Mouse (Mus musculus) CH12.LX (cell line): Measurements from ENCODE around the gene Zkscan7. TPM values are rescaled to one million over a fixed set of nuclear protein-coding genes. Genes with fewer than 3 reads are reported as not detected.
"Not testable (repeated sequence)": the region's sequence is repeated elsewhere in the genome, so short reads cannot be mapped to it uniquely, and the experiment has no call there.

Experiments used
- DNase-seq: peaks from one replicate; pipeline ENCODE4 v3.0.0-alpha.2; 2013; ENCODE audit errors: extremely low read depth
- H3K27ac ChIP-seq: 2 replicates; pipeline ENCODE4 v1.5.1; 2012; ENCODE audit warnings: low read depth, mild to moderate bottlenecking, control low read depth, moderate library complexity; ENCODE audit not compliant: insufficient read depth
- H3K27me3 ChIP-seq: replicated peaks from 2 replicates; pipeline ENCODE3; 2012; ENCODE audit warnings: inconsistent platforms
- H3K36me3 ChIP-seq, 2 experiments: replicated peaks in 1 of 2; 2 replicates each; pipeline versions ENCODE3 to v1.6.1; 2012; ENCODE audit warnings: inconsistent platforms in 1 of 2, low read length in 1 of 2, mild to moderate bottlenecking in 1 of 2, mixed read lengths in 1 of 2, moderate library complexity in 1 of 2; ENCODE audit not compliant: control insufficient read depth in 1 of 2, insufficient read depth in 1 of 2
- H3K4me1 ChIP-seq, 2 experiments: 2 replicates each; pipeline ENCODE4 v1.6.1; 2012; ENCODE audit warnings: inconsistent platforms in 1 of 2, moderate library complexity in 1 of 2; ENCODE audit not compliant: insufficient read depth in 2 of 2, control insufficient read depth in 1 of 2
- H3K4me2 ChIP-seq: 2 replicates; pipeline ENCODE4 v1.6.1; 2012; ENCODE audit warnings: low read depth, mild to moderate bottlenecking, control low read depth; ENCODE audit not compliant: poor library complexity, insufficient read depth, severe bottlenecking
- H3K4me3 ChIP-seq, 3 experiments: fragments of 150-350 bp in 1 of 3; sonication (generic) in 1 of 3; replicated peaks in 1 of 3; 2 replicates each; pipeline versions ENCODE3 to v1.5.1; 2011 to 2012; ENCODE audit warnings: low read depth in 2 of 3, low read length in 2 of 3, mild to moderate bottlenecking in 2 of 3, moderate library complexity in 2 of 3, control low read depth in 1 of 3, improper control_type of control experiment in 1 of 3, inconsistent platforms in 1 of 3, mixed read lengths in 1 of 3; ENCODE audit not compliant: poor library complexity in 1 of 3
- H3K79me2 ChIP-seq: replicated peaks from 2 replicates; pipeline ENCODE4 v1.6.1; 2012; ENCODE audit warnings: mild to moderate bottlenecking, moderate library complexity; ENCODE audit not compliant: control insufficient read depth, poor library complexity, insufficient read depth, severe bottlenecking; ENCODE audit errors: extremely low read depth
- H3K9ac ChIP-seq: 2 replicates; pipeline ENCODE4 v1.6.1; 2012; ENCODE audit warnings: low read depth, mild to moderate bottlenecking, control low read depth, moderate library complexity; ENCODE audit not compliant: insufficient read depth
- H3K9me3 ChIP-seq: replicated peaks from 2 replicates; pipeline ENCODE3; 2012; ENCODE audit warnings: low read length, inconsistent platforms, mixed read lengths
- BHLHE40 ChIP-seq: IDR thresholded peaks from 2 replicates; pipeline ENCODE4 v1.6.1; 2011; ENCODE audit warnings: mild to moderate bottlenecking, low read depth, low read length, improper control_type of control experiment
- ETS1 ChIP-seq: conservative IDR thresholded peaks from 2 replicates; pipeline ENCODE4 v1.6.1; 2012; ENCODE audit warnings: low read depth, mild to moderate bottlenecking, inconsistent platforms, low read length, improper control_type of control experiment, moderate library complexity
- MAFK ChIP-seq: IDR thresholded peaks from 2 replicates; pipeline ENCODE4 v1.6.1; 2011; ENCODE audit warnings: low read length, improper control_type of control experiment; ENCODE audit not compliant: insufficient replicate concordance
- MAZ ChIP-seq: IDR thresholded peaks from 2 replicates; pipeline ENCODE4 v1.6.1; 2012; ENCODE audit warnings: low read depth, mild to moderate bottlenecking, inconsistent platforms, low read length, improper control_type of control experiment, moderate library complexity
- NELFE ChIP-seq: IDR thresholded peaks from 2 replicates; pipeline ENCODE4 v1.6.1; 2011; ENCODE audit warnings: low read depth, low read length, improper control_type of control experiment
- RAD21 ChIP-seq: IDR thresholded peaks from 2 replicates; pipeline ENCODE4 v1.6.1; 2011; ENCODE audit warnings: low read depth, mild to moderate bottlenecking, low read length, improper control_type of control experiment, moderate library complexity
- RCOR1 ChIP-seq: conservative IDR thresholded peaks from 2 replicates; pipeline ENCODE4 v1.6.1; 2012; ENCODE audit warnings: low read depth, mild to moderate bottlenecking, inconsistent platforms, low read length, improper control_type of control experiment
- SIN3A ChIP-seq: IDR thresholded peaks from 2 replicates; pipeline ENCODE4 v1.6.1; 2012; ENCODE audit warnings: low read length, improper control_type of control experiment, inconsistent platforms
- SMC3 ChIP-seq: IDR thresholded peaks from 2 replicates; pipeline ENCODE4 v1.6.1; 2011; ENCODE audit warnings: low read depth, low read length, improper control_type of control experiment
- TCF12 ChIP-seq: IDR thresholded peaks from 2 replicates; pipeline ENCODE4 v1.6.1; 2014; ENCODE audit warnings: low read depth, mild to moderate bottlenecking, inconsistent platforms, low read length, improper control_type of control experiment
- USF1 ChIP-seq: IDR thresholded peaks from 2 replicates; pipeline ENCODE4 v1.6.1; 2014; ENCODE audit warnings: low read depth, mild to moderate bottlenecking, inconsistent platforms, low read length, improper control_type of control experiment
- USF2 ChIP-seq: conservative IDR thresholded peaks from 2 replicates; pipeline ENCODE4 v1.6.1; 2011; ENCODE audit warnings: low read depth, low read length, improper control_type of control experiment
- ZMIZ1 ChIP-seq: IDR thresholded peaks from 2 replicates; pipeline ENCODE4 v1.6.1; 2012; ENCODE audit warnings: low read depth, mild to moderate bottlenecking, inconsistent platforms, low read length, improper control_type of control experiment
- dilution Hi-C: fragments of 300-500 bp; cut with MboI; formaldehyde crosslinking; loops from 2 replicates; pipeline ENCODE4 v1.14.3; 2020; ENCODE audit warnings: low sequenced_read_pairs; ENCODE audit not compliant: extremely low pct_unique_long_range_greater_than_20kb, extremely low pct_ligation_motif_present
- in situ Hi-C: fragments of 300-500 bp; cut with MboI; formaldehyde crosslinking; loops from 3 replicates; pipeline ENCODE4 v1.14.3; 2019; ENCODE audit warnings: low sequenced_read_pairs, low pct_ligation_motif_present, low pct_unique_long_range_greater_than_20kb, mixed read lengths
- polyA plus RNA-seq: library from polyadenylated mRNA; unstranded; fragments of >175 nt; gene quantifications from 2 replicates; pipeline ENCODE4 v1.2.1, GENCODE M21; 2012; ENCODE audit warnings: low read depth; ENCODE audit not compliant: insufficient read length
- total RNA-seq, 2 experiments: library from RNA; depleted of rRNA; stranded (reverse); fragments of 300-350 nt in 1 of 2; fragments of >200 nt in 1 of 2; gene quantifications; 2 replicates each; pipeline ENCODE4 v1.2.3; 2012 to 2014

Zkscan7 gene
- total and polyA plus RNA-seq, 3 experiments: 3.5 to 6.6 (median 6.4) TPM

DNA sequence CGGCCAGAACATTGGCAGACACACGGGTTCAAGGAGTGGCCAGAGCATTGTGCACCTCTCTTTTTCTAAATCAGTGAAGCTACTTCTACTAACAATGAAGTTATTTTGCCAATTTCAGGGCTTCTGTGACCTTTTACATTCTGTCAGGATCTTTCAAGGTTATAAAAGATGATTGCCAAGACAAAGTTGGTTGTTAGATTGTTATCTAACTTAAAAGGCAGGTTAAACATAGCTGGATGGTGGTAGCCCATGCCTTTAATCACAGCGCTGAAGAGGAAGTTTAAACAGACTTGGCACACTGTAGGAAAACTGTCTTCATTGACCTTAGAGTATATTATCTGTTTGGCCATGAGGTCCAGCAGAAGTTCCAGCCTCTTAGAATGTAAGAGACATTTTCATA lies 39.9 kb upstream of the Zkscan7 start:
- in situ Hi-C loops (no loop called here), dilution Hi-C loops (no loop called here)
- no peak overlapping the region for H3K9ac ChIP-seq
- H3K27me3 ChIP-seq: no peaks in the 10 kb centered on the region
- H3K79me2 ChIP-seq: no peaks in the 10 kb centered on the region
- H3K36me3 ChIP-seq: peaks cover 0 to 17% of the 10 kb centered on the region in 2 experiments
- no peak overlapping the region for H3K4me3 ChIP-seq
- TF ChIP-seq SIN3A: no peak
- TF ChIP-seq ZMIZ1: no peak
- no peak for TF ChIP-seq RCOR1
- no peak overlapping the region for H3K27ac ChIP-seq
- H3K9me3 ChIP-seq: no peaks in the 10 kb centered on the region
- H3K4me2 ChIP-seq: no peak overlapping the region
- no peaks in the 10 kb centered on the region for H3K4me1 ChIP-seq
- no peak for DNase-seq

- dilution Hi-C loops: no loop called here
These were observed 39.3 kb upstream of the Zkscan7 start for GRCm38 (mm10) chr9:122846156-122846555.

GRCm38 (mm10) chr9:122847811-122848311 lies 37.6 kb upstream of the Zkscan7 start:
- H3K9me3 ChIP-seq, DNase-seq, H3K9ac ChIP-seq, H3K79me2 ChIP-seq, H3K4me1 ChIP-seq, dilution Hi-C loops, H3K27me3 ChIP-seq, in situ Hi-C loops, H3K27ac ChIP-seq, H3K4me3 ChIP-seq, H3K4me2 ChIP-seq: not testable (repeated sequence)
- peaks cover 13 to 39% of the 10 kb centered on the region in 2 experiments for H3K36me3 ChIP-seq

More at GRCm38 (mm10) chr9:122846156-122846555, 39.3 kb upstream of the Zkscan7 start:
- in situ Hi-C loops: no loop called here
- H3K9ac ChIP-seq: no peak overlapping the region
- no peak for DNase-seq
- no peak overlapping the region for H3K27ac ChIP-seq
- no peaks in the 10 kb centered on the region for H3K4me1 ChIP-seq
- H3K4me3 ChIP-seq: no peak overlapping the region
- no peak overlapping the region for H3K4me2 ChIP-seq
- H3K27me3 ChIP-seq: no peaks in the 10 kb centered on the region
- no peaks in the 10 kb centered on the region for H3K79me2 ChIP-seq
- H3K9me3 ChIP-seq: no peaks in the 10 kb centered on the region
- peaks cover 3 to 22% of the 10 kb centered on the region in 2 experiments for H3K36me3 ChIP-seq
- TF ChIP-seq SIN3A: no peak
- TF ChIP-seq ETS1: no peak
- TF ChIP-seq NELFE: no peak
- TF ChIP-seq RCOR1: no peak
- no peak for TF ChIP-seq USF2
- TF ChIP-seq TCF12: no peak
- TF ChIP-seq ZMIZ1: no peak
- no peak for TF ChIP-seq SMC3
- no peak for TF ChIP-seq MAFK
- TF ChIP-seq BHLHE40: no peak
- no peak for TF ChIP-seq USF1
- TF ChIP-seq MAZ: no peak
- TF ChIP-seq RAD21: no peak
